In the genomic region with DNA sequence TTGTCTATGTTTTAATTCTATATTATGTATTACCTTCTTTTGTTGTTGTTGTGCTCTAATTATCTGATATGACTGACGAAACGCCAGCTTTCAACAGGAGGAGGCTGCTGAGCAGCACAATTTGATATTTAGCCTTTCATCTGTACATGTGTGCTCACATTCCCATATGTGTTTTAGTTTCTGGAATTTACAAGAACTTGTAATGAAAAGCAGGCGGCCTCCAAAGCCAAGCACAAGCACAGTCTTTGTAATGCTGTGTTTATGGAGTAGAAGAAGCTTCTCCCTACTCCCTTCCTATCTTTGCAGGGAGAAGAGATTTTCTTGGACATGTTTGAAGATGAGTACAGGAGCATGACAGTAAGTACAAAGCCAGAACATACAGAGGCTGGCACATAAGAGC, we compare ENCODE assay signal across 20 mouse cellular contexts.
A peak's percentile ranks its signal among the peaks of the same experiment; 100 is the strongest.
DNase-seq lines count a peak whose midpoint lies in the region; ATAC-seq and TF ChIP-seq lines count a peak whose summit lies in the region.
"Had no signal": no experiment of that assay in that cellular context is flagged by ENCODE, and none has a peak within 500 bp of the region (broad histone marks: within the 10 kb centered on the region; RNA-seq: fewer than 3 reads in every experiment).

No protein-coding gene starts in this region.

- H3K4me2 ChIP-seq in embryonic facial prominence, embryonic 12.5 days (replicated peaks), result no peak overlapping the region
- H3K4me2 ChIP-seq in limb, embryonic 13.5 days (replicated peaks), result no peak overlapping the region
- no peak overlapping the region for H3K4me2 ChIP-seq in lung, postnatal 0 days (replicated peaks; ENCODE audit: low read depth, low read length)
- H3K4me2 ChIP-seq: heart, embryonic 15.5 days; hindbrain, embryonic 13.5 days had no signal

- ATAC-seq in embryonic facial prominence, embryonic 12.5 days (ENCODE audit: insufficient number of reproducible peaks, insufficient read depth, low FRiP score, low TSS enrichment), result no peak; the same call in 1 of the 2 replicates
- peak; percentile 81 for ATAC-seq in limb, embryonic 13.5 days (ENCODE audit: low FRiP score, low read depth)
- no peak for ATAC-seq in lung, postnatal 0 days
- ATAC-seq: forebrain, embryonic 14.5 days; hindbrain, postnatal 0 days; Patski had no signal

- peak overlapping the region; percentile 73; the same call in 1 of the 2 replicates for H3K27ac ChIP-seq in embryonic facial prominence, embryonic 12.5 days
- H3K27ac ChIP-seq in limb, embryonic 13.5 days, result peak overlapping the region; percentile 86
- H3K27ac ChIP-seq in layer of hippocampus, adult 2 months, result no peak overlapping the region
- H3K27ac ChIP-seq in lung, postnatal 0 days (ENCODE audit: low read length), result no peak overlapping the region
- H3K27ac ChIP-seq: heart, embryonic 15.5 days; hindbrain, embryonic 13.5 days; hindbrain, postnatal 0 days had no signal

- H3K9me3 ChIP-seq in embryonic facial prominence, embryonic 12.5 days, result no peaks in the 10 kb centered on the region
- no peaks in the 10 kb centered on the region for H3K9me3 ChIP-seq in limb, embryonic 13.5 days
- no peaks in the 10 kb centered on the region for H3K9me3 ChIP-seq in lung, postnatal 0 days (ENCODE audit: low read length)
- H3K9me3 ChIP-seq: heart, embryonic 15.5 days; hindbrain, embryonic 13.5 days had no signal

- peak; percentile 44 for DNase-seq in NIH3T3 (ENCODE audit: low read depth)
- DNase-seq in forelimb bud, embryonic 11.5 days (ENCODE audit: low read depth, low spot score), result peak; percentile 62
- DNase-seq in layer of hippocampus, postnatal 36 days, result no peak
- DNase-seq in lung, postnatal 14 days, result no peak
- no peak for DNase-seq in layer of hippocampus, adult 2 months (ENCODE audit: low spot score in 2 of 2)
- no peak for DNase-seq in lung, postnatal 0 days (ENCODE audit: low spot score)
- DNase-seq: adrenal gland, adult 2 months; adrenal gland, postnatal 25 days; cerebellum, adult 2 months; cerebellum, postnatal 10 days; gastrocnemius, postnatal 36 days; heart, adult 11 months; heart, postnatal 14 days had no signal

- TF ChIP-seq EP300 in lung, postnatal 0 days (IDR thresholded peaks at IDR 0.05), result no peak

- 42% methylated on average over 3 of the region's 3 CpGs for WGBS in embryonic facial prominence, embryonic 12.5 days
- WGBS in limb, embryonic 13.5 days, result 26% methylated on average over 3 of the region's 3 CpGs
- 83% methylated on average over 3 of the region's 3 CpGs for WGBS in lung, postnatal 0 days

- peaks cover 15% of the 10 kb centered on the region for H3K4me1 ChIP-seq in embryonic facial prominence, embryonic 12.5 days
- H3K4me1 ChIP-seq in limb, embryonic 13.5 days, result peaks cover 50% of the 10 kb centered on the region
- H3K4me1 ChIP-seq in lung, postnatal 0 days (ENCODE audit: insufficient read depth, low read depth, low read length), result peaks cover 10% of the 10 kb centered on the region; the same call in 1 of the 2 replicates

- H3K27me3 ChIP-seq in embryonic facial prominence, embryonic 12.5 days, result no peaks in the 10 kb centered on the region
- no peaks in the 10 kb centered on the region for H3K27me3 ChIP-seq in limb, embryonic 13.5 days
- no peaks in the 10 kb centered on the region for H3K27me3 ChIP-seq in lung, postnatal 0 days (replicated peaks; ENCODE audit: insufficient read depth, low read length)
- H3K27me3 ChIP-seq: heart, embryonic 15.5 days; hindbrain, embryonic 13.5 days; Patski had no signal

- H3K9ac ChIP-seq in embryonic facial prominence, embryonic 12.5 days, result no peak overlapping the region
- no peak overlapping the region for H3K9ac ChIP-seq in limb, embryonic 13.5 days
- no peak overlapping the region for H3K9ac ChIP-seq in lung, postnatal 0 days (replicated peaks; ENCODE audit: low read depth)
- H3K9ac ChIP-seq: heart, embryonic 15.5 days; hindbrain, embryonic 13.5 days had no signal

- H3K4me3 ChIP-seq in embryonic facial prominence, embryonic 12.5 days, result no peak overlapping the region
- H3K4me3 ChIP-seq in limb, embryonic 13.5 days, result no peak overlapping the region
- no peak overlapping the region for H3K4me3 ChIP-seq in layer of hippocampus, adult 2 months
- H3K4me3 ChIP-seq in lung, postnatal 0 days (ENCODE audit: low read depth, low read length), result no peak overlapping the region
- H3K4me3 ChIP-seq: heart, embryonic 15.5 days; hindbrain, embryonic 13.5 days had no signal

- no peak for TF ChIP-seq CTCF in layer of hippocampus, adult 2 months (conservative IDR thresholded peaks at IDR 0.05)
- no peak for TF ChIP-seq CTCF in lung, postnatal 0 days (IDR thresholded peaks at IDR 0.05)

- H3K36me3 ChIP-seq in embryonic facial prominence, embryonic 12.5 days, result peaks cover 8% of the 10 kb centered on the region; the same call in 1 of the 2 replicates
- peaks cover 10% of the 10 kb centered on the region for H3K36me3 ChIP-seq in limb, embryonic 13.5 days
- no peaks in the 10 kb centered on the region for H3K36me3 ChIP-seq in lung, postnatal 0 days (ENCODE audit: insufficient read depth, low read length)
- H3K36me3 ChIP-seq: heart, embryonic 15.5 days had no signal

Comparison
In these comparisons a context has a peak if more than half of its experiments do, and no peak if none do; other contexts are left out.
1. DNase-seq: peak in NIH3T3 (single experiment) and forelimb bud, embryonic 11.5 days (single experiment); none in layer of hippocampus, postnatal 36 days (0 of 2), lung, postnatal 14 days (single experiment), layer of hippocampus, adult 2 months (0 of 2) and lung, postnatal 0 days (single experiment).
2. H3K27ac ChIP-seq: peak in embryonic facial prominence, embryonic 12.5 days (single experiment) and limb, embryonic 13.5 days (single experiment); none in layer of hippocampus, adult 2 months (single experiment) and lung, postnatal 0 days (single experiment).